In genomic region chr7:110784965-110785364, GRCm38 (mm10) we compare ENCODE assay signal across 14 mouse cellular contexts. TPM values are rescaled to one million over a fixed set of nuclear protein-coding genes. Genes with fewer than 3 reads are reported as not detected.
A peak's percentile ranks its signal among the peaks of the same experiment; 100 is the strongest.
DNase-seq lines count a peak whose midpoint lies in the region; ATAC-seq and TF ChIP-seq lines count a peak whose summit lies in the region.
"Had no signal": no experiment of that assay in that cellular context is flagged by ENCODE, and none has a peak within 500 bp of the region (broad histone marks: within the 10 kb centered on the region; RNA-seq: fewer than 3 reads in every experiment).

No protein-coding gene starts in this region.

- peaks cover 33% of the 10 kb centered on the region for H3K4me1 ChIP-seq in kidney, adult 2 months (ENCODE audit: control insufficient read depth, insufficient read depth, low read length)
- peaks cover 62% of the 10 kb centered on the region for H3K4me1 ChIP-seq in brown adipose tissue, adult 24 weeks (ENCODE audit: control insufficient read depth, insufficient read depth, insufficient read length, low read length)

- DNase-seq in kidney, adult 2 months, result peak; percentile 58
- DNase-seq in kidney, postnatal 10 days, result no peak
- DNase-seq in gastrocnemius, postnatal 25 days, result peak; percentile 56
- DNase-seq in skeletal muscle tissue, adult 2 months (ENCODE audit: low read depth, low spot score), result peak; percentile 82
- no peak for DNase-seq in layer of hippocampus, adult 9-10 months (ENCODE audit: low spot score)
- no peak for DNase-seq in retina, postnatal 1 day
- DNase-seq: adrenal gland, adult 2 months; thymus, postnatal 4 days had no signal

- TF ChIP-seq CTCF in kidney, adult 2 months (conservative IDR thresholded peaks at IDR 0.05; ENCODE audit: insufficient read depth, insufficient read length, low read depth, low read length), result no peak

- H3K27ac ChIP-seq in kidney, adult 2 months (ENCODE audit: insufficient read depth, low read depth, low read length), result peak overlapping the region; percentile 45
- H3K27ac ChIP-seq in brown adipose tissue, adult 24 weeks (replicated peaks; ENCODE audit: low read depth, low read length), result peak overlapping the region; percentile 35
- H3K27ac ChIP-seq: forebrain, embryonic 13.5 days; heart, embryonic 15.5 days; left cerebral cortex, adult 2 months; limb, embryonic 15.5 days had no signal

- no peak for TF ChIP-seq POLR2A in kidney, adult 2 months (IDR thresholded peaks at IDR 0.05; ENCODE audit: low read depth, low read length)

- WGBS in kidney, adult 2 months, result 38% methylated on average over 8 of the region's 8 CpGs

- H3K27me3 ChIP-seq in kidney, adult 2 months (replicated peaks; ENCODE audit: control insufficient read depth, insufficient read depth, low read length), result no peaks in the 10 kb centered on the region
- H3K27me3 ChIP-seq: forebrain, embryonic 13.5 days; heart, embryonic 15.5 days; limb, embryonic 15.5 days had no signal

- no peak for ATAC-seq in cerebellum, adult (ENCODE audit: insufficient number of reproducible peaks, low FRiP score, low TSS enrichment)
- ATAC-seq: forebrain, embryonic 13.5 days had no signal

- H3K4me3 ChIP-seq in kidney, adult 2 months (ENCODE audit: insufficient read depth, low read depth, low read length), result no peak overlapping the region
- H3K4me3 ChIP-seq in brown adipose tissue, adult 24 weeks (ENCODE audit: insufficient read depth, low read depth, low read length), result no peak overlapping the region
- H3K4me3 ChIP-seq: forebrain, embryonic 13.5 days; heart, embryonic 15.5 days; left cerebral cortex, adult 2 months; limb, embryonic 15.5 days had no signal

- no peaks in the 10 kb centered on the region for H3K36me3 ChIP-seq in kidney, adult 2 months (ENCODE audit: control insufficient read depth, insufficient read depth, low read length)
- H3K36me3 ChIP-seq: heart, embryonic 15.5 days; limb, embryonic 15.5 days had no signal

RNA-seq across cellular contexts. Expression of gene Ampd3, which starts 17.0 kb away (rescaled TPM):
- polyA plus RNA-seq in kidney, adult 2 months (2012; rRNA removed), result 23.4 and 26.4 TPM in 2 replicates
- 22.4 and 30.0 TPM in 2 replicates for polyA plus RNA-seq in brown adipose tissue, adult 24 weeks (2012; ENCODE audit: insufficient read depth, insufficient read length, missing spikeins)
- total RNA-seq in gastrocnemius, postnatal 25 days (2021), result 1 to 10 TPM; 3.9 to 9.1 TPM

RNA-seq across cellular contexts. Expression of gene Rnf141, which starts 59.3 kb away (rescaled TPM):
- polyA plus RNA-seq in kidney, adult 2 months (2012; rRNA removed), result 11.4 and 19.3 TPM in 2 replicates
- 35.2 and 35.6 TPM in 2 replicates for polyA plus RNA-seq in brown adipose tissue, adult 24 weeks (2012; ENCODE audit: insufficient read depth, insufficient read length, missing spikeins)
- total RNA-seq in gastrocnemius, postnatal 25 days (2021), result 10 to 100 TPM; 16.8 to 18.6 TPM

Comparison
In these comparisons a context has a peak if more than half of its experiments do, and no peak if none do; other contexts are left out.
1. DNase-seq: peak in kidney, adult 2 months (single experiment), gastrocnemius, postnatal 25 days (single experiment) and skeletal muscle tissue, adult 2 months (single experiment); none in kidney, postnatal 10 days (single experiment), layer of hippocampus, adult 9-10 months (single experiment) and retina, postnatal 1 day (single experiment).